Mouse (Mus musculus): ENCODE data around the gene Rbfox2. TPM values are rescaled to one million over a fixed set of nuclear protein-coding genes. Genes with fewer than 3 reads are reported as not detected.

Rbfox2 gene
- polyA plus RNA-seq, 1 experiment = 1.3 TPM

DNA sequence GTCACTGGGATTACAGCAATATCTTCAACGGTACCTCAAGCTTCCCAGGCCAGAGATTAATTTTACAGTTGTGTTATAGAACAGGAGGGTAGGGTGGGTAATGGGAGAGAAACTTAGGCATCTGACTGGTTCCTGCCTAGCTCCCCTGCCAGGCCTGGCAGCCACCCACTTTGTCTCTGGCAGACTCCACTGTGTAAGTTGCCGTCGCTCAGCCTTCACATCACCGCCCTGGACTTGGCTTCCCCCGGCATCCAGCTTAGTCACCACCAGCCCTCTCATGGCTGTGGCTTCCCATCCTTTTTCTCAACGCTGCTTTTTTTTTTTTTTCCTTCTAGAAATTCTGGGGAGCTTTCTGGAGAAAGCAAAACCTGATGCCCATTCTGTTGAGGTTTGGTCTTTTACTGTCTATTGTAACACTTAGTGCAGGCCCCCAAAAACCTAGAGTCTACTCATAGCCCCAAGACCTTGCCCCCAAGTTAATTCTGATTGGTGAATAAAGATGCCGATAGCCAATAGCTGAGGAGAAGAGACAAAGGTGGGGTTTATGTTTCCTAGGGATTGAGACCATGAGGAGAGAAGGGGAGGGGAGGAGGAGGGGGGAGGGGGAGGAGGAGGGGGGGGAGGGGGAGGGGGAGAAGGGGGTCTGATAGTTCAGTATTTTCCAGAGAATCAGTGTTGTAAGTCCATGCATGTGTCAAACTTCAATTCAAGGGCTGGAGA lies 25.6 kb upstream of the Rbfox2 start:
- H3K4me1 ChIP-seq (ENCODE audit: control insufficient read depth, insufficient read depth, low read length) = no peaks in the 10 kb centered on the region
- TF ChIP-seq CTCF (IDR thresholded peaks at IDR 0.05; ENCODE audit: low read depth, low read length) = no peak
- TF ChIP-seq POLR2A (IDR thresholded peaks at IDR 0.05; ENCODE audit: borderline replicate concordance, low read depth, low read length) = no peak
- H3K4me3 ChIP-seq (ENCODE audit: insufficient read depth, low read length) = no peak overlapping the region
- H3K27ac ChIP-seq (ENCODE audit: insufficient read depth, low read depth, low read length) = no peak overlapping the region

GRCm38 (mm10) chr15:77331444-77331843 lies 24.6 kb upstream of the Rbfox2 start:
- no peaks in the 10 kb centered on the region for H3K4me1 ChIP-seq (ENCODE audit: control insufficient read depth, insufficient read depth, low read length)
- H3K27ac ChIP-seq (ENCODE audit: insufficient read depth, low read depth, low read length) = no peak overlapping the region
- TF ChIP-seq POLR2A (IDR thresholded peaks at IDR 0.05; ENCODE audit: borderline replicate concordance, low read depth, low read length) (no peak), CTCF (IDR thresholded peaks at IDR 0.05; ENCODE audit: low read depth, low read length) (no peak)
- H3K4me3 ChIP-seq (ENCODE audit: insufficient read depth, low read length) = no peak overlapping the region

DNA sequence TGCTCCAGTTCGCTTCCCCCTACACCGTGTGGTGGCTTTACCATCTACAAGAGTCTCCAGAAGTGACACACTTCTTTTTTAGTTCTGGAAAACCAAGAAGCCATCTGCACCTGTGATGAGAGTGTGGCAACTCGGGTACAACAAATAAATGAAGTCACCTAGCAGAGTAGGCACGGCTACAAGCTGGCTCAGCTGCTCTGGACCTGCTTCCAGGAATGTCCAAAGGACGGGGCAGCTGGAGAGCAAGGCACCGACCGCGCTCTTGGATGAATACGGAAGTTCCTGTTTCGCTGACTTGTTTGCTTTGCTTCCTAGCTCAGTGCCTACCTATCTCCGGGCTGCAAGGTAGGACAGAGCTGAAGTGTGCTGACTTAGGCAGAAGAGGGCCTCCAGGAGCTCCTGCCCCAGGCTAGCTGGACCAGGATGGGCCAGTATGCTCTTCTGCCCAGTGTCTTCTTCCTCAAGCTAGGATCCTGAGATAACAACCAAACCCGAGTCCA lies 22.9 kb upstream of the Rbfox2 start:
- no peak overlapping the region for H3K4me3 ChIP-seq (ENCODE audit: insufficient read depth, low read length)
- no peak for TF ChIP-seq POLR2A (IDR thresholded peaks at IDR 0.05; ENCODE audit: borderline replicate concordance, low read depth, low read length)
- no peak for TF ChIP-seq CTCF (IDR thresholded peaks at IDR 0.05; ENCODE audit: low read depth, low read length)
- H3K27ac ChIP-seq (ENCODE audit: insufficient read depth, low read depth, low read length) = no peak overlapping the region
- no peaks in the 10 kb centered on the region for H3K4me1 ChIP-seq (ENCODE audit: control insufficient read depth, insufficient read depth, low read length)

DNA sequence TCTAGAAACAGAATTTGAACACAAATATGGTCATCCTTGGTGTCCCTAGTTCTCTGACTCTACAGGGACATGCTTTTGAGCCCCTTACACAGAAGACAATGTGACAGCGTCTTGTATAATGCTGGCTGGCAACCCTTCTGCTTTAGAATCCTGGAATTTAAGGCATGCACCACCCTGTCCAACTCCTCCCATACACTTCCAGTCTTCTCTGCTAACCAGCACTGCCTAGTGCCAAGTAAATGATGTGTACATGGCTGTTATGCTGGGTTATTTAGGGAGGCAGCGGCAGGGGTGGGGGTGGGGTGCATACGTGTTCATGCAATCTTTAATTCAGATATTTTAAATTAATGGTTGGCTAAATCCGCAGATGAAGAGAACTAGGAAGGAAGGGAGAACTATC lies 19.6 kb upstream of the Rbfox2 start:
- H3K27ac ChIP-seq (ENCODE audit: insufficient read depth, low read depth, low read length) = no peak overlapping the region
- TF ChIP-seq CTCF (IDR thresholded peaks at IDR 0.05; ENCODE audit: low read depth, low read length) = no peak
- no peak for TF ChIP-seq POLR2A (IDR thresholded peaks at IDR 0.05; ENCODE audit: borderline replicate concordance, low read depth, low read length)
- H3K4me3 ChIP-seq (ENCODE audit: insufficient read depth, low read length) = no peak overlapping the region
- no peaks in the 10 kb centered on the region for H3K4me1 ChIP-seq (ENCODE audit: control insufficient read depth, insufficient read depth, low read length)

- H3K4me1 ChIP-seq (ENCODE audit: control insufficient read depth, insufficient read depth, low read length) = no peaks in the 10 kb centered on the region
- H3K4me3 ChIP-seq (ENCODE audit: insufficient read depth, low read length) = no peak overlapping the region
- H3K27ac ChIP-seq (ENCODE audit: insufficient read depth, low read depth, low read length) = no peak overlapping the region
- TF ChIP-seq CTCF (IDR thresholded peaks at IDR 0.05; ENCODE audit: low read depth, low read length) (no peak), POLR2A (IDR thresholded peaks at IDR 0.05; ENCODE audit: borderline replicate concordance, low read depth, low read length) (no peak)
Measured at GRCm38 (mm10) chr15:77324426-77324825, 17.6 kb upstream of the Rbfox2 start.

- Histone ChIP-seq H3K4me1 (ENCODE audit: control insufficient read depth, insufficient read depth, low read length) (no peaks in the 10 kb centered on the region), H3K27ac (ENCODE audit: insufficient read depth, low read depth, low read length) (no peak overlapping the region), H3K4me3 (ENCODE audit: insufficient read depth, low read length) (no peak overlapping the region)
- no peak for TF ChIP-seq CTCF (IDR thresholded peaks at IDR 0.05; ENCODE audit: low read depth, low read length)
- TF ChIP-seq POLR2A (IDR thresholded peaks at IDR 0.05; ENCODE audit: borderline replicate concordance, low read depth, low read length) = no peak
Measured at GRCm38 (mm10) chr15:77323226-77323625, 16.4 kb upstream of the Rbfox2 start.

GRCm38 (mm10) chr15:77313701-77314100 lies 6.9 kb upstream of the Rbfox2 start:
- no peaks in the 10 kb centered on the region for H3K4me1 ChIP-seq (ENCODE audit: control insufficient read depth, insufficient read depth, low read length)
- no peak for TF ChIP-seq POLR2A (IDR thresholded peaks at IDR 0.05; ENCODE audit: borderline replicate concordance, low read depth, low read length)
- TF ChIP-seq CTCF (IDR thresholded peaks at IDR 0.05; ENCODE audit: low read depth, low read length) = no peak
- no peak overlapping the region for H3K4me3 ChIP-seq (ENCODE audit: insufficient read depth, low read length)
- no peak overlapping the region for H3K27ac ChIP-seq (ENCODE audit: insufficient read depth, low read depth, low read length)

DNA sequence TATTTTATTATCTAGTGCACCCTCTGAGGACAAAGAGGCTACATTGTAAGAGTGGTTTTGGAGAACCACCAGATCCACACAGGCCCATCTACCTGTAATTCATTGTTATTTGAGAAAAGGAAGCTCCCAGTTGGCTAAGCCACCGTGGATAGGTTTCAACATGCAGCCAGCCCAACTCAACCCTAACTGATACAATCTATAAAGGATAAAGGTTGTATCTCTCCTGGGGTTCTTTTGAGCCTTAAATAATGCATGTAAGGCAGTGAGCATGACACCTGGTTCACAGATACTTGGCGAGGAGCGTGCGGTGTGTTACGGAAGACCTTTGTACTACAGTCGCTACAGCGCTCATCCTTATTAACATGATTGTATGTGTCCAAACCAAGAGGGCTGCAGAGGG lies 6.0 kb upstream of the Rbfox2 start:
- TF ChIP-seq CTCF (IDR thresholded peaks at IDR 0.05; ENCODE audit: low read depth, low read length) (no peak), POLR2A (IDR thresholded peaks at IDR 0.05; ENCODE audit: borderline replicate concordance, low read depth, low read length) (no peak)
- H3K4me3 ChIP-seq (ENCODE audit: insufficient read depth, low read length) = no peak overlapping the region
- no peaks in the 10 kb centered on the region for H3K4me1 ChIP-seq (ENCODE audit: control insufficient read depth, insufficient read depth, low read length)
- H3K27ac ChIP-seq (ENCODE audit: insufficient read depth, low read depth, low read length) = no peak overlapping the region

GRCm38 (mm10) chr15:77307767-77308495 lies 1.1 kb upstream of the Rbfox2 start:
- Histone ChIP-seq H3K4me3 (ENCODE audit: insufficient read depth, low read length) (no peak overlapping the region), H3K27ac (ENCODE audit: insufficient read depth, low read depth, low read length) (no peak overlapping the region), H3K4me1 (ENCODE audit: control insufficient read depth, insufficient read depth, low read length) (no peaks in the 10 kb centered on the region)
- TF ChIP-seq POLR2A (IDR thresholded peaks at IDR 0.05; ENCODE audit: borderline replicate concordance, low read depth, low read length) = no peak
- no peak for TF ChIP-seq CTCF (IDR thresholded peaks at IDR 0.05; ENCODE audit: low read depth, low read length)

Data from bone marrow macrophage, adult 2 months (primary cell).